Mouse (Mus musculus) layer of hippocampus, postnatal 36 days (tissue): ENCODE measurements around the gene Opn1sw. TPM values are rescaled to one million over a fixed set of nuclear protein-coding genes. Genes with fewer than 3 reads are reported as not detected.

ENCODE experiments used
- DNase-seq, 2 experiments: peaks; one replicate each; pipeline ENCODE4 v3.0.0; 2022
- microRNA-seq, 2 experiments: library from miRNA; unstranded; fragments of <30 nt; microRNA quantifications; one replicate each; pipeline ENCODE4 v1.2.0; 2021
- total RNA-seq, 2 experiments: library from RNA; stranded (reverse); gene quantifications; 2 replicates each; pipeline ENCODE4 v1.2.3; 2021

Gene Opn1sw
- total RNA-seq, 2 experiments from 2014 or later: not detected

GRCm38 (mm10) chr6:29329514-29329913 is 58.8 kb downstream of the Opn1sw start:
- DNase-seq: no peak

GRCm38 (mm10) chr6:29326961-29327360 is 61.3 kb downstream of the Opn1sw start:
- no peak for DNase-seq

Small RNAs within 50 kb of the gene (microRNA-seq; reads per million reads assigned to microRNA genes)
- gene Gm26220 (0.30 to 0.42 reads per million in 2 experiments), gene Gm44354 (0 reads per million in 2 experiments)

Other genes starting within 250 kb of the Opn1sw start
- gene Rbm28, start 223.5 kb downstream of the Opn1sw start, total RNA-seq: 10 to 100 TPM; 46.1 to 53.8 TPM
- gene Prrt4, start 208.9 kb downstream of the Opn1sw start, total RNA-seq: 1 to 10 TPM; 2.0 to 2.1 TPM
- 10 to 100 TPM; 40.9 to 41.8 TPM for gene Impdh1, start 172.1 kb downstream of the Opn1sw start, total RNA-seq
- gene Hilpda, start 116.0 kb downstream of the Opn1sw start, total RNA-seq: 1 to 10 TPM; 5.9 to 6.2 TPM
- under 1 TPM; 0.60 to 0.86 TPM for gene Fam71f2, start 108.9 kb downstream of the Opn1sw start, total RNA-seq
- gene Fam71f1, start 69.3 kb downstream of the Opn1sw start, total RNA-seq: not detected
- 10 to 100 TPM; 67.7 to 70.1 TPM for gene Calu, start 40.4 kb downstream of the Opn1sw start, total RNA-seq
- gene Ccdc136, start 7.8 kb upstream of the Opn1sw start, total RNA-seq: 10 to 100 TPM; 62.7 to 64.8 TPM
- gene Flnc, start 44.8 kb upstream of the Opn1sw start, total RNA-seq: 1 to 10 TPM; 1.1 to 1.2 TPM
- gene Atp6v1f, start 79.2 kb upstream of the Opn1sw start, total RNA-seq: 100 to 1,000 TPM; 242 to 264 TPM
- gene Atp6v1fnb, start 83.0 kb upstream of the Opn1sw start, total RNA-seq: 1 to 10 TPM; 1.2 to 2.0 TPM
- gene Kcp, start 119.5 kb upstream of the Opn1sw start, total RNA-seq: 1 to 10 TPM; 1.7 to 1.9 TPM
- 1 to 10 TPM; 4.5 to 4.8 TPM for gene Irf5, start 138.2 kb upstream of the Opn1sw start, total RNA-seq
- 10 to 100 TPM; 72.3 to 73.1 TPM for gene Tnpo3, start 221.4 kb upstream of the Opn1sw start, total RNA-seq